Mouse (Mus musculus): ENCODE measurements around the gene Btnl9. TPM values are rescaled to one million over a fixed set of nuclear protein-coding genes. Genes with fewer than 3 reads are reported as not detected.

Gene Btnl9
- 0.04 TPM in 2 replicates for polyA plus RNA-seq (2012; rRNA removed)

GRCm38 (mm10) chr11:49186955-49187488 is at the start of gene Btnl9:
Gene Btnl9, minus strand, starts transcription at chr11:49187159.
- Histone ChIP-seq H3K36me3 (ENCODE audit: control insufficient read depth, insufficient read depth, low read length) (no peaks in the 10 kb centered on the region), H3K27ac (ENCODE audit: control insufficient read depth, insufficient read depth, low read depth, low read length) (no peak within 1 kb of the TSS), H3K4me1 (ENCODE audit: control insufficient read depth, insufficient read depth, low read length) (no peaks in the 10 kb centered on the region; the same call in 1 of the 2 replicates), H3K27me3 (ENCODE audit: control insufficient read depth, insufficient read depth, low read length) (no peaks in the 10 kb centered on the region), H3K4me3 (ENCODE audit: control insufficient read depth, low read depth, low read length) (peak within 1 kb of the TSS; percentile 13)
- TF ChIP-seq CTCF (IDR thresholded peaks at IDR 0.05; ENCODE audit: control insufficient read depth, insufficient read depth, insufficient replicate concordance, low read depth, low read length) (no peak), POLR2A (IDR thresholded peaks at IDR 0.05; ENCODE audit: control insufficient read depth, low read depth, low read length) (no peak)

- TF ChIP-seq CTCF (IDR thresholded peaks at IDR 0.05; ENCODE audit: control insufficient read depth, insufficient read depth, insufficient replicate concordance, low read depth, low read length) (no peak), POLR2A (IDR thresholded peaks at IDR 0.05; ENCODE audit: control insufficient read depth, low read depth, low read length) (no peak)
- H3K4me3 ChIP-seq (ENCODE audit: control insufficient read depth, low read depth, low read length) = no peak overlapping the region
- no peaks in the 10 kb centered on the region for H3K27me3 ChIP-seq (ENCODE audit: control insufficient read depth, insufficient read depth, low read length)
- H3K36me3 ChIP-seq (ENCODE audit: control insufficient read depth, insufficient read depth, low read length) = no peaks in the 10 kb centered on the region
- no peaks in the 10 kb centered on the region for H3K4me1 ChIP-seq (ENCODE audit: control insufficient read depth, insufficient read depth, low read length)
- H3K27ac ChIP-seq (ENCODE audit: control insufficient read depth, insufficient read depth, low read depth, low read length) = no peak overlapping the region
Observed at GRCm38 (mm10) chr11:49235459-49236207, 48.7 kb upstream of the Btnl9 start.

GRCm38 (mm10) chr11:49232781-49233180 is 45.8 kb upstream of the Btnl9 start:
- no peaks in the 10 kb centered on the region for H3K27me3 ChIP-seq (ENCODE audit: control insufficient read depth, insufficient read depth, low read length)
- H3K27ac ChIP-seq (ENCODE audit: control insufficient read depth, insufficient read depth, low read depth, low read length) = no peak overlapping the region
- no peaks in the 10 kb centered on the region for H3K4me1 ChIP-seq (ENCODE audit: control insufficient read depth, insufficient read depth, low read length)
- no peak overlapping the region for H3K4me3 ChIP-seq (ENCODE audit: control insufficient read depth, low read depth, low read length)
- TF ChIP-seq CTCF (IDR thresholded peaks at IDR 0.05; ENCODE audit: control insufficient read depth, insufficient read depth, insufficient replicate concordance, low read depth, low read length) (no peak), POLR2A (IDR thresholded peaks at IDR 0.05; ENCODE audit: control insufficient read depth, low read depth, low read length) (no peak)
- H3K36me3 ChIP-seq (ENCODE audit: control insufficient read depth, insufficient read depth, low read length) = no peaks in the 10 kb centered on the region

GRCm38 (mm10) chr11:49224455-49224854 is 37.5 kb upstream of the Btnl9 start:
- H3K36me3 ChIP-seq (ENCODE audit: control insufficient read depth, insufficient read depth, low read length) = no peaks in the 10 kb centered on the region
- H3K27me3 ChIP-seq (ENCODE audit: control insufficient read depth, insufficient read depth, low read length) = no peaks in the 10 kb centered on the region
- no peak overlapping the region for H3K4me3 ChIP-seq (ENCODE audit: control insufficient read depth, low read depth, low read length)
- H3K27ac ChIP-seq (ENCODE audit: control insufficient read depth, insufficient read depth, low read depth, low read length) = no peak overlapping the region
- TF ChIP-seq CTCF (IDR thresholded peaks at IDR 0.05; ENCODE audit: control insufficient read depth, insufficient read depth, insufficient replicate concordance, low read depth, low read length) (no peak), POLR2A (IDR thresholded peaks at IDR 0.05; ENCODE audit: control insufficient read depth, low read depth, low read length) (no peak)
- no peaks in the 10 kb centered on the region for H3K4me1 ChIP-seq (ENCODE audit: control insufficient read depth, insufficient read depth, low read length)

GRCm38 (mm10) chr11:49219271-49219670 is 32.3 kb upstream of the Btnl9 start:
- Histone ChIP-seq H3K27me3 (ENCODE audit: control insufficient read depth, insufficient read depth, low read length) (no peaks in the 10 kb centered on the region), H3K4me1 (ENCODE audit: control insufficient read depth, insufficient read depth, low read length) (no peaks in the 10 kb centered on the region)

GRCm38 (mm10) chr11:49213505-49213904 is 26.5 kb upstream of the Btnl9 start:
- no peak for TF ChIP-seq POLR2A (IDR thresholded peaks at IDR 0.05; ENCODE audit: control insufficient read depth, low read depth, low read length)
- no peak for TF ChIP-seq CTCF (IDR thresholded peaks at IDR 0.05; ENCODE audit: control insufficient read depth, insufficient read depth, insufficient replicate concordance, low read depth, low read length)
- H3K4me1 ChIP-seq (ENCODE audit: control insufficient read depth, insufficient read depth, low read length) = no peaks in the 10 kb centered on the region
- no peaks in the 10 kb centered on the region; the same call in none of the 2 replicates for H3K36me3 ChIP-seq (ENCODE audit: control insufficient read depth, insufficient read depth, low read length)
- no peaks in the 10 kb centered on the region for H3K27me3 ChIP-seq (ENCODE audit: control insufficient read depth, insufficient read depth, low read length)
- no peak overlapping the region for H3K27ac ChIP-seq (ENCODE audit: control insufficient read depth, insufficient read depth, low read depth, low read length)
- no peak overlapping the region for H3K4me3 ChIP-seq (ENCODE audit: control insufficient read depth, low read depth, low read length)

More at GRCm38 (mm10) chr11:49219271-49219670, 32.3 kb upstream of the Btnl9 start:
- no peak overlapping the region for H3K27ac ChIP-seq (ENCODE audit: control insufficient read depth, insufficient read depth, low read depth, low read length)
- H3K4me3 ChIP-seq (ENCODE audit: control insufficient read depth, low read depth, low read length) = no peak overlapping the region
- no peak for TF ChIP-seq POLR2A (IDR thresholded peaks at IDR 0.05; ENCODE audit: control insufficient read depth, low read depth, low read length)
- TF ChIP-seq CTCF (IDR thresholded peaks at IDR 0.05; ENCODE audit: control insufficient read depth, insufficient read depth, insufficient replicate concordance, low read depth, low read length) = no peak
- no peaks in the 10 kb centered on the region; the same call in none of the 2 replicates for H3K36me3 ChIP-seq (ENCODE audit: control insufficient read depth, insufficient read depth, low read length)

GRCm38 (mm10) chr11:49212577-49212976 is 25.6 kb upstream of the Btnl9 start:
- Histone ChIP-seq H3K4me3 (ENCODE audit: control insufficient read depth, low read depth, low read length) (no peak overlapping the region), H3K36me3 (ENCODE audit: control insufficient read depth, insufficient read depth, low read length) (no peaks in the 10 kb centered on the region; the same call in none of the 2 replicates), H3K4me1 (ENCODE audit: control insufficient read depth, insufficient read depth, low read length) (no peaks in the 10 kb centered on the region), H3K27me3 (ENCODE audit: control insufficient read depth, insufficient read depth, low read length) (no peaks in the 10 kb centered on the region), H3K27ac (ENCODE audit: control insufficient read depth, insufficient read depth, low read depth, low read length) (no peak overlapping the region)
- TF ChIP-seq CTCF (IDR thresholded peaks at IDR 0.05; ENCODE audit: control insufficient read depth, insufficient read depth, insufficient replicate concordance, low read depth, low read length) (no peak), POLR2A (IDR thresholded peaks at IDR 0.05; ENCODE audit: control insufficient read depth, low read depth, low read length) (no peak)
